Mouse (Mus musculus) ovary, postnatal 14 days (tissue): ENCODE results near the gene Serpinb1a.
"Not testable (repeated sequence)": the region's sequence is repeated elsewhere in the genome, so short reads cannot be mapped to it uniquely, and the experiment has no call there.

Experiments
- DNase-seq: peaks from one replicate; pipeline ENCODE4 v3.0.0; 2022; ENCODE audit warnings: low spot score

The Serpinb1a gene

DNA sequence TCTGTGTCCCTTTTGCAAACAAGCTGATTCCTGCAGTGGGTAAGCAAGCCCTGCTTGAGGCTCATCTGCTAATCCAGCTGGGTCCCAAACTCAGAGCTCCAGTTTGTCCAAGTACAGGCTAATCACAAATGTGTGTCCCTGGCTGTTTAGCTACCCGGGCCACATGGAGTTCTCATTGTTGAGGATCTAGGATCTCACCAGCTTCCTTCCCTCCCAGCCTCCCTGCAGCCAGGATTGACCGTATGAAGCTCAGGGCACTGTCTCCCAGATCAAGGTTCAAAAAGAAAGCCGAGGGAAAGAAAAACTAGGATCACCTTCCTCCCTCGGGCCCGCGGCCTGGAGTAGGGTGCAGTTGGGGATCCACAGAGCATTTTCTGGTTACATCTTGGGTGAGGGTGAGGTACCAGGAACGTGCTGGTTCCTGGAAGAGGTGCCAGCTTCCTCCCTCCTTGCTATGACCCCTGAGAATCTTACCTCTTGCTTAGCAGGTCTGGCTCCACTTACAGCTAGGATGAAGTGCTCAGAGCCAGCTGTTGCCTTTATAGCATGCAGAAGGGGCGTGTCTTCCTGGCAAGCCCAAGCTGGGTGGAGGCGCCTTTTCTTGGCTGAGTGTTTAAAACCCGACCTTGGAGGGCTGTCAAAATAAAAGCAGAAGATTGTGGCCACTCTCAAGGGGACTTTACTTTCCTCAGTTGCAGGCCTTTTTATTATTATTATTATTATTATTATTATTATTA is at the start of gene Serpinb1a:
Serpinb1a (minus strand) TSS at position 518 of the 737 bp plus-strand sequence.
- peak; percentile 54 for DNase-seq

DNA sequence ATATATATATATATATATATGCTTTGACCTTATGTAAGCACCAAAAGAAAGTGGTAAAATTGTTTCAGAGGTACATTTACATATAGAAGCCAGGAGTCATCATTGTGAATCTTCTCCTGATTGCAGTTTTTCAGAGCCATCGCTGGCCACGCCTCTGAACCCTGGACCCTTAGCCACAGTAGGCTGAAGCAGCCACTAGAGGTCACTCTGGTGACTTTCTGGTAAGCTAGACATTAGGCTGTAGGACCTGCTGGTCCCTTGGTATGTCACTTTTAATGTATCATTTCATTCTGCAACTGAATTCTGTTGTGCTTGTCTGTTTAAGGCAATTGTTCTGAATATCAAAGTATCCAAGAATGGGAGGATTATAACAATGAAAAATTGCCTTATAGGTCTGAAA is 49.7 kb upstream of the Serpinb1a start:
- peak; percentile 37 for DNase-seq

DNA sequence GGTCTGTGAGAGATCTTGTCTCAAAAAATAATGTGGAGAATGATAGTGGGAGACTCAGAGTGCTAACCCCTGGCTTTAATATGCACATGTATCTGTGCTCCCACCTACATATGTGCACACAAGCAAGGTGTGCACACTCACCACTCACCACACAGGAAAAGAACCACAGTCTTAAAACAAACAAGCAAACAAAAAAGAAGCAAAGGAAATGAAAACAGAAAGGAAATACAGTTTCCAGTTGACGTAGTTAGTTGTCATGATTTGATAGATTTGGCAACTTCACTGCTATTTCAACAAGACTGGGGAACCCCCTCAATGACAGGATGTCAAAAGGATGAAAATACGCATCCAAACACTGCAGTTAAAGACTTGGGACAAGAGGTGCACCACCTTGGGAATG is 48.1 kb upstream of the Serpinb1a start:
- not testable (repeated sequence) for DNase-seq

DNA sequence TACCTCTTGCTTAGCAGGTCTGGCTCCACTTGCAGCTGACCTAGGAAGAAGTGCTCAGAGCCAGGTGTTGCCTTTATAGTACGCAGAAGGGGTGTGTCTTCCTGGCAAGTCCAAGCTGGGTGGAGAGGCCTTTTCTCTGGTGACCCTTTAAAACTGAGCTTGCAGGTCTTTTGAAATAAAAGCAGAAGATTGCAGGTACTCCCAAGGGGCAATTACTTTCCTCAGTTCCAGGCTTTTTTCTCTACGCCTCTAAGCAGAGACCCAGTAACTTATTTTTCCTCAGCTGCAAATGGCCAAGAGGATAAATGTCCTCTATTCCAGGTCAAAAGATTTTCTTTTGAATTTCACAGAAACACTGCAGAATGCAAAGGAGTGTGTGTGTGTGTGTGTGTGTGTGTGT is 47.1 kb upstream of the Serpinb1a start, which contains the start of gene Serpinb1c:
Serpinb1c (minus strand) TSS at position 101 of the 400 bp plus-strand sequence.
- DNase-seq: no peak

DNA sequence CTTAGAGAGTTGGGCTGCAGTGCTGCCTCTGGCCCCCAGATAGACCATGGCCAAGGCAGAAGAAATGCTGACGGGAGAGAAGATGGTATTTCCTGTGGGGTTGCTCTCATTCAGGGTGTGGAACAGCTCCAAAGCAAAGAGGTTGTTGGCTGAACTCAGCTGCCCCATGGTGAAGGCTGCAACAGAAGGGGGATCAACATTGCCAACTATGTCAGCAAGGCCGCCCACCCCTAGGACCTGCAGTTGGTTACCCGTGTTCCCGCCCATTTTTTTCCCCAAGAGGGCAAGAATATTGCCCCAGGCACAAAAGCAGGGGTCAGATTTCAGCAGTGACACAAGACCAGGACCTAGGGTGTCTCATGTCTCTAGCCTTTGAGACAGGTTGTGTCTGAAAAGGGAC is 45.9 kb upstream of the Serpinb1a start:
- DNase-seq: no peak

DNA sequence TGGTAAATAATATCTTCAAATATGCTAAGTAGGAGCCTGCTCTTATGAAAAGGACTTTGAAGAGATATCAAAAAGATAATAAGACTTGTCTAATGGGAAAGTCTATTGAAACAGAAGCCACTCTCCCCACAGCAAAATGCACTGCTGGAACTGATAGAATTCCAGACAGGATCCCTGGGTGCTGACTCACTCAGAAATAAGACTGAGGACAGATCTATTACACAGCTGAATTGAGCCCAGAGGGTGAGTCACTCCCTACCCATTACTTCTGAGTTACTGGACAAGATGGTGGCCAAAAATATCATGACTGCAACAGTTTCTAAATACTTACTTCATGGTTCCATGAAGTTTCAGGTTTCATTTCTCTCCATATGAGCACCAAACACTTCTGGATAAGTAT is 33.8 kb upstream of the Serpinb1a start:
- no peak for DNase-seq

DNA sequence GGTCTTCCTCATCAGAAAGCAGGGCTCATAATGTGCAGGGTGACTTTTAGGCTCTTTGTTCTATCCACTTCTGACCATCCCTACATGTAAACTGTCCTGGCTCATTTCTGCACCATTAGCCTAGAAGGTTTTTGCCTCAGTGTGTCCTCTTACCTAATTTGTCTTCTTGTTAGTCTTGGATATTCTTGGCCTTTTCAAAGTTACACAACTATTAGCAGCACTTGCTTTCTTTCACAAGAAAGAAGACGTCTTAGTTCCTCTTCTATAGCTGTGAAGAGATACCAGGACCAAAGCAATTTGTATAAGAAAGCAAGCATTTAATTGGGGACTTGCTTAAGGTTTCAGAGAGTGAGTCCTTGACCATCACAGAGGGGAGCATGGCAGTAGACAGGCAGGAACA is 22.9 kb upstream of the Serpinb1a start:
- no peak for DNase-seq

DNA sequence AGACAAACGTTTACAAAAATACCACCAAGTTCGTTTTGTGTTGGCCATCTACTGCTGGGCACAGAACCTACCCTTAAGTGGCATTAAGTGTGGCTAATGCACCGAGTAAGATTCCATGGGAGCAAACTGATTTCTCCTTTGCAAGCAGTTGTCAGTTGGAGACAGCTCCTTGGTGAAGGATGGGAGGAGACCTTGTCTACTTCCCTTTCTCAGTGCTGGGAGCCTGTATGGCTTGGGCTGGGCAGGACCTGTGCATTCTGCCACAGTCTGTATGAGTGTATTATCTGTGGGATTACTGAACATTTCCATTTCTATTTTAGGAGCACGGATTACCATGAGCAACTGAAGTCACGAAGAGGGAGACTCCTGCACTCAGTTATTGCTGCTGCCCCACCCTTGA is 17.9 kb upstream of the Serpinb1a start:
- no peak for DNase-seq

DNA sequence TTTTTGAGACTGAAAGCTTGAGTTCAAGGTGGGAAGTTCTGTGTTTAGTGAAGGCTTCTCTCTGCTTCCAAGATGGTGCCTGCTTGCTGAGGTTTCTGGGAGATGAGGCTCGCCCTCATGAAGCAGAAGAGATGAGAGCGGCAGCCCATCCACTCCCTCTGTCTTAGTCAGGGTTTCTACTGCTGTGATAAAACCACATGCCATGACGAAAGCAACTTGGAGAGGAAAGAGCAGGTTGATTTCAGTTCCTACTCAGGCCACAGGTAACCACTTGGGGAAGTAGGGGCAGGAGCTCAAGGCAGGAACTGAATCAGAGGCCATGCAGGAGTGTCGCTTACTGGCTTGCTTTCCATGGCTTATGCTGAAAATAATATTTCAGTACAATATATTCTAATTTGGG is 17.2 kb upstream of the Serpinb1a start:
- DNase-seq: not testable (repeated sequence)

DNA sequence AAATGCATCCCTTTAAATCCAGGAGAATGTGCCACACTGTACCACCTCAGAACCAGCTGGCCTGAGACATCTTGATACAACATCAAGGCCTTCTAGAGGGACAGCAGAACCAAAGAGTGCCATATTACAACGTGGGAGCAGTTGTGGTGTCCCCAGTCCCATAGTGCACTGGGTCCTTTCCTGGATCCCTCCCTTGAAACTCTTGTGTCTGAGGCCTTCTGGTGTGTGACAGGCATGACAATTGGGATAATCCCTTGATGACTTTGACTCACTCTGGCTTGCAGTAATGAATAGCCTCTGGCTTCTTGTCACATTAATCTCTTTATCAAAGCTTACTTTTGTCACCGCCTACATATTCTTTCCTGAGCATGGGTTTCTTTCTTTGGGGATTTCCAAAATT is 16.0 kb upstream of the Serpinb1a start:
- no peak for DNase-seq

DNA sequence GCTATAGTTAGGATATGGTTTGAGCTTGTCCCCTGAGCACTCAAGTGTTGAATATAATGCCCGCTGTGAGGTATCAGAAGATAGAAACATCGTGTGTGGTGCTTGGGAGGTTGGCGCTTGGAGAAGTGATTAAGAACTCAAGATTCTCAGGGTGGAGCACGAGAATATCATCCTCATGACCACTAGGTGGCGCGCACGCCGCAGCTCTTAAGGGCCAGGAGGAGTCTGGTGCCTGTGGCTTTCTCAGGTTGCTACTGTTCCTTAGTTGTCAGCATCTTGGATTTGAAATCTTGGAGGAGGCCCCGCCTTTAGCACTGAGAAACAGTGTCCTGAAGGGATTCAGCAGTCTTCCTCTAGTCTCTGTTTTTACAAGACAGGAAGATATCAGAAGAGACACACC is 15.5 kb upstream of the Serpinb1a start:
- DNase-seq: peak; percentile 66

DNA sequence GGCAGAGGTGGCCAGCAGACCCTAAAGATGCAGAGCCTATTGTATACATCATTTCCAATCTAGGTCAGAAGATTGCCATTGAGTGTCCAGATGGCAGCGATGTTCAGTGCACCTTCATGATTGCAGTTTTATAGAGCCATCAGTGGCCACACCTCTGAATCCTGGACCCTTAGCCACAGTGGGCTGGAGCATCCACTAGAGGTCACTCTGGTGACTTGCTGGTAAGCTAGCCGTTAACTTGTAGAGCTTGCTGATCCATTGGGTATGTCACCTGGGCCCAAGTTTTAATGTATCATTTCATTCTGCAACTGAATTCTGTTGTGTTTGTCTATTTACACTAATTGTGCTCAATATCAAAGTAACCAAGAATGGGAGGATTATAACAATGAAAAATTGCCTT is 14.6 kb upstream of the Serpinb1a start:
- DNase-seq: no peak

DNA sequence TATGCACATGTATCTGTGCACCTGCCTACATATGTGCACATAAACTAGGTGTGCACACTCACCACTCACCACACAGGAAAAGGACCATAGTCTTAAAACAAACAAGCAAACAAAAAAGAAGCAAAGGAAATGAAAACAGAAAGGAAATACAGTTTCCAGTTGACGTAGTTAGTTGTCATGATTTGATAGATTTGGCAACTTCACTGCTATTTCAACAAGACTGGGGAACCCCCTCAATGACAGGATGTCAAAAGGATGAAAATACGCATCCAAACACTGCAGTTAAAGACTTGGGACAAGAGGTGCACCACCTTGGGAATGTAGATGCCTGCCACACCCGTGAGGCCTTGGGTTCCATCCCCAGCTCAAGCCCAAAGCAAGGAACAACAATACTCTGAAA is 13.5 kb upstream of the Serpinb1a start:
- not testable (repeated sequence) for DNase-seq

DNA sequence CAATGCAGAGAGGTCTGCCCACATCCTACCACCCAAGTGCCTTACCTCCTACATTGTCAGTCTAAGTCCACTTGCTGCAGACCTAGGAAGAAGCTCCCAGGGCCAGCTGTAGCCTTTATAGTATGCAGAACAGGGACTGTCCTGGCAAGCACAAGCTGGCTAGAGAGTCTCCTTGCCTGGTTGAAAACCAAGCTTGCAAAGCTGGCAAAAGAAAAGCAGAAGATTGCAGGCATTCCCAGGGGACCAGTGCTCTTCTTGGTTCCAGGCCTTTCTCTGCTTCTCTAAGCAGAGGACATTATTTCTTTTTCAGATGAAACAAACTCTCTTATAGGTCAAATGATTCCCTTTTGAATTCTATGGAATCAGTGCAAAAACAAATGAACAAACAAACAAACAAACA is 12.5 kb upstream of the Serpinb1a start:
- DNase-seq: no peak

DNA sequence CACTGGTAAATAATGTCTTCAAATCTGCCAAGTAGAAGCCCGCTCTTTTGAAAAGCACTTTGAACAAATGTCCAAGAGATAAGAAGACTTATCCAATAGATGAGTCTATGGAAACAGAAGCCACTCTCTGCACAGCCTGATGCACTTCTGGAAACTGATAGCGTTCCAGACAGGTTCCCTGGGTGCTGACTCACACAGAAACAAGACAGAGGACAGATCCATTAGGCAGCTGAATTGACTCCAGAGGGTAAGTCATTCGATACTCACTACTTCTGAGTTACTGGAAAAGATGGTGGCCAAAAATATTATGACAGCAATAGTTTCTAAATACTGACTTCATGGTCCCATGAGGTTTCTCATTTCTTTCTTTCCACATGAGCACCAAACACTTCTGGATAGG is 9.8 kb upstream of the Serpinb1a start:
- DNase-seq: no peak

DNA sequence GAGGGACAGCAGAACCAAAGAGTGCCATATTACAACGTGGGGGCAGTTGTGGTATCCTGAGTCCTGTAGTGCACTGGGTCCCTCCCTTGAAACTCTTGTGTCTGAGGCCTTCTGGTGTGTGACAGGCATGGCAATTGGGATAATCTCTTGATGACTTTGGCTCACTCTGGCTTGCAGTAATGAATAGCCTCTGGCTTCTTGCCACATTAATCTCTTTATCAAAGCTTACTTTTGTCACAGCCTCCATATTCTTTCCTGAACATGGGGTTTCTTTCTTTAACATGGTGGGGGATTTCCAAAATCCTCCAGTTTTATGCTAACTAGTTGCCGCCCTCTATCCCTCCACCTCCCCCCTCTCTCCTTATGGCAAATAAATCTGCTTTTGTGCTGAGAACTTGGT is 2.1 kb upstream of the Serpinb1a start:
- DNase-seq: no peak

DNA sequence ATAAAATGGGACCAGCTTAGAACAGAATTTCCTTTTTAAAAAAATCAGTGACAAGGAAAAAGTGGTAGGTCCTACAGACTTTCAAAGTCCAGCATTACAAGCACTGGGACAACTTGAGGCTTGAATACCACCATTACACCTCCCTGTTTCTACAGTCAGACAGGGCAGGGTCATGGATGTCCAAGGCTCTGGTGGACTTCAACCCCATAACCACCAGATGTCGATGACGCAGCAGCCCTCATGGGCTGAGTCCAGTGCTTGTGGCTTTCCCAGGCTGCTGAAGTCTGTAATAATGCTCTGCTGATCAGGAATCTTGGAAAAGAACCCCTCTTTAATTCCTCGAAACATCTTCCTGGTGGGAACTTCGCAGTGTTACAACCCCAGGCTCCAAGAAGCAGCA is 1.6 kb upstream of the Serpinb1a start:
- DNase-seq: no peak

DNA sequence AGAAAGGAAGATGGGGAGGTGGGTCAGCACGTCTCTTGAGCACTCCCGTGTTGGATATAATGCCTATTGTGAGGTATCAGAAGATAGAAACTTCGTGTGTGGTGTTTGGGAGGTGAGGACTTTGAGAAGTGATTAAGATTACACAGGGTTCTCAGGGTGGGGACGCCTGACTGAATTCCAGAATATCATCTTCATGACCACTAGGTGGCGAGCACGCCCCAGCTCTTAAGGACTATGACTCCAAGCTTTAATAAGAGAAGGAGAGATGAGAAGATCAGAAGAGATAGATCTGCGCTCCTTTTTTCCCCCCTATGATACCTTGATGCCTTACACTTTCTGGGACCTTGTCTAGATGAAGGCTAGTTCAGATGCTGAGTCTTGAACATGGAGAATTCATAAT is 982 bp upstream of the Serpinb1a start:
- DNase-seq: no peak

DNA sequence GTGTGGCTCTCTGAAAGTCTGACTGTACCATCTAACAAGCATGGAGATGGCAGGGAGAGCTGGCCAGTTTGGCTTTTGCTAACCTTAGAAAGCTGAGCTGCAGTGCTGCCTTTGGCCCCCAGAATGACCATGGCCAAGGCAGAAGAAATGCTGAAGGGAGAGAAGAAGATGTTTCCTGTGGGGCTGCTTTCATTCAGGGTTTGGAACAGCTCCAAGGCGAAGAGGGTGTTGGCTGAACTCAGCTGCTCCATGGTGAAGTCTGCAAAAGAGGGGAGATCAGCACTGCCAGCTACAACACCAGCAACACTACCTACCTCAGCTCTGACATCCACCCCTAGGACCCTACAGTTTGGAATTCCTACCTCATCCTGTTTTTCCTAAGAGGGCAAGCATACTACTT is 829 bp downstream of the Serpinb1a start:
- DNase-seq: no peak

DNA sequence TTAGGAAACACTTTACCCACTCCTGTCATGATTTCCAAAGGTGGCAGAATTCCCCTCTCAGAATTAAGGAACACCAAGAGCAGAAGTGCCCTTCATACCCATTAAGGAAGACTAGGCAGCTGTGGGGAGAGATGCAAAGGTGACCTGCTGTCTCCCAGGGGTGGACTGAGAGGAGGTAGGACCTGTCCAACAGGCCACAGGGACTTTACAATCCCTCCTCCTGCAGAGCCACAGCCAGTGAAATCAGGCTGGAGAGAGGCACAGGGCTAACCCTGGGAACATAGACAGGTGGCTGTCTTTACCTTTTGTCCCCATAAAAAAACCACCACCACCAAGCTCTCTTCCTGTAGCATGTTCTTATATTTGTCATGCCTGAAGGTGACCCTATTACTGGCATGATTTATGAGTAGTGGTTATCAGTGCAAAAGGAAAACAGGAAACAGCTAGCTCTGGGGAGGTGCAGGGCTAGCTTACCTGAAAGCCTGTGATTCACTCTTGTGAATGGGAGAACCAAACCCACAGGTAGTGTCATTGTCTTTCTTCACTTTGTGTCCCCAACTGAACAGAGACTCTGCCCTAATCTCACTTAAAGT is 1.4 kb downstream of the Serpinb1a start:
- no peak for DNase-seq

DNA sequence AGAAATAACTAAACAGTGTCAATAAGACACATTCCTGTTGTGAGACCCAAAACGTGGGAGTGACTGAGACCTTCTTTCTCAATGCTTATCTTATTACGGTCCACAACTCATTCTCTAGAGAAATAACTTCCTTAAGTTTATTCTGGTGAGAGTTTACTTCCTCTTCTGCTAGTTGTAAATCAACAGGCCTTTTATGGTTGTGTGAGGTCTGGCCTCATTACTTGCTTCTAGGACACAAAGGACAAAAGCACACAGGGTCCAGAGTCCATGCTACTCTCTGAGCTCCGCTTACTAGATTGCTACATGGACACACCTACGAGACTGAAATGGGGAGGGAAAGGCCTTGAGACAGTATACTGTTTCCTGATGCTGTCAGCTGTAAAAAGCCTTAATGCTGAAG is 1.9 kb downstream of the Serpinb1a start:
- DNase-seq: no peak

DNA sequence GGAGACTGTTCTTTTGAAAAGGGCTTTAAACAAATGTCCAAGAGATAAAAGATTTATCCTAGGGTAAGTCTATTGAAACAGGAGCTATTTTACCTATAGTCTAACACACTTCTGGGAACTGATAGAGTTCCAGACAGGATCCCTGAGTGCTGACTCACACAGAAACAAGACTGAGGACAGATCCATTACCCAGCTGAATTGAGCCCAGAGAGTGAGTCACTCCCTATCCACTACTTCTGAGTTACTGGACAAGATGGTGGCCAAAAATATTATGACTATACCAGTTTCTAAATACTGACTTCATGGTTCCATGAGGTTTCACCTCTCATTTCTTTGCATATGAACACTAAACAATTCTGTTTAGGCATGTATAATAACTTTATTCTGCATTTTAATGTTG is 4.8 kb downstream of the Serpinb1a start:
- DNase-seq: no peak

DNA sequence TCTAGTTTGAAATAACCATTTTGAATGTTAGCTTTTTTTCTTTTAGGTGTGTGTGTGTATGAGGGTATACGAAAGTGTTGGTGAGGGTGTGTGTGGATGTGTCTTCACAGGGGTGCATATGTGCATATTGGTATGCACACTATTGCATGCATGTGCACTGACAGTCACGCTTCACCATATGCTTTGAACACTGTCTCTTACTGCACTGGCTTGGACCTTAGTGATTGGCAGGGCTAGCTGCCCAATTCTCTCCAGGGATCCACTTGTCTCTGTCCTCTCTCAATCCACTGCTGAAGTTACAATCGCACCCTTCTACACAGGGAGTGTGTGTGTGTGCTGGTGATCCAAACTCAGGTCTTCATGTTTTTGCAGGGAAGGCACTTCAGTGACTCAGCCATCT is 9.6 kb downstream of the Serpinb1a start:
- no peak for DNase-seq

DNA sequence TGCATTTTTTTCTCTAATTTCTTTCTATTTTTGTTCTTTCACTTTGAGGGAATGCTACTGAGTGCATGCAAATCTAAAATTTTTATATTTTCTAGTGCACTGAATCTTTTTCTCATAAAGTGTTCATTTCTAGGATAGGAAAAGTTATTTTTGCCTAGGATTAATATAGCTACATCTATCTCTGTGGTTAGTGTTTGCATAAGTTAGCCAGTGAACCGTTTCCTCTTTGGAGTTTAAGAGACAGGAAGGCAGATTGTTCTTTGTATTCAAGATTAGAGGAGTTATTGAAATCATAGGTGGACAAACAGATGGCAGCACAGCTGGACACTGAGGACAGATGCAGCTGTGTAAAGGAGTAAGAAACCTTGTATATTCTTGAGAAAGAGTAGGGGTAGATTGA is 11.7 kb downstream of the Serpinb1a start:
- no peak for DNase-seq
